Mouse (Mus musculus): Measurements from ENCODE around the gene Sycp3.

DNA sequence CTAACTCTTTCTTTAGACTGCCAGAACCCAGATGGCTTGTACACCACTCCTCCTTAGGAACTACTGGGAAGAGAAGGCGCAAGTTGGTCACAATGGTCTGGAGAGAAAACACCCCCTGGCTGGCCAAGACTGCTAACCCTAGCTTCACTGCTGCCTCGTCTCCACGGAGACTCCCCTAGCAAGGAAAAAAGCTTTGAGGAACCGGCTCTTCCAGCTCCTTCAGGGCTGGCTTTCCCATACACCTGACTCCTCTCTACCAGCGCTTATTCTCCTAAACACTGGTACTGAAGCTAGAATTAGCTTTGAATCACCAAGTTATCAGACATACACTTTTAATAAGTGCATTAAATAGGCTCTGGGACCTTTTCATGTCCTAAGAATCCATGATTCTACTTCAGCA lies 40.6 kb downstream of the Sycp3 start:
- TF ChIP-seq CTCF (IDR thresholded peaks at IDR 0.05; ENCODE audit: borderline replicate concordance, extremely low read depth, insufficient read depth, insufficient read length) (no peak), POLR2A (IDR thresholded peaks at IDR 0.05; ENCODE audit: borderline replicate concordance, extremely low read depth, insufficient read depth, insufficient read length, poor library complexity, severe bottlenecking) (no peak)
